Mouse (Mus musculus): ENCODE measurements around the gene Col4a4.

GRCm38 (mm10) chr1:82475821-82476220, 110.8 kb downstream of the Col4a4 start:
- TF ChIP-seq CTCF (IDR thresholded peaks at IDR 0.05; ENCODE audit: low read depth): no peak
- no peak for TF ChIP-seq EP300 (IDR thresholded peaks at IDR 0.05; ENCODE audit: low read depth)

Measured in heart, postnatal 0 days (tissue).